Mouse (Mus musculus) gastrocnemius, adult 2 months (tissue): ENCODE measurements at regions not wholly inside any gene's neighbourhood (a gene's known extent, or its start where the extent isn't known, plus 50 kb on each side); places are given as distances from the start of the nearest gene placed in this dataset.

ENCODE experiments used
- DNase-seq: peaks from one replicate; pipeline ENCODE4 v3.0.0; 2022
- H3K27ac ChIP-seq: fragments of 200-600 bp; 2 replicates; pipeline ENCODE4 v1.8.1; 2022; ENCODE audit warnings: mild to moderate bottlenecking
- H3K4me3 ChIP-seq: fragments of 200-600 bp; 2 replicates; pipeline ENCODE4 v1.8.1; 2022; ENCODE audit warnings: mild to moderate bottlenecking, moderate library complexity
- CTCF ChIP-seq: fragments of 200-600 bp; IDR thresholded peaks from 2 replicates; pipeline ENCODE4 v1.8.1; 2022; ENCODE audit warnings: antibody characterized with exemption, mild to moderate bottlenecking, moderate library complexity
- intact Hi-C: fragments of 180-260 bp; cut with DNase I; formaldehyde crosslinking; loops from one replicate; pipeline ENCODE4 v1.15.1; 2025

DNA sequence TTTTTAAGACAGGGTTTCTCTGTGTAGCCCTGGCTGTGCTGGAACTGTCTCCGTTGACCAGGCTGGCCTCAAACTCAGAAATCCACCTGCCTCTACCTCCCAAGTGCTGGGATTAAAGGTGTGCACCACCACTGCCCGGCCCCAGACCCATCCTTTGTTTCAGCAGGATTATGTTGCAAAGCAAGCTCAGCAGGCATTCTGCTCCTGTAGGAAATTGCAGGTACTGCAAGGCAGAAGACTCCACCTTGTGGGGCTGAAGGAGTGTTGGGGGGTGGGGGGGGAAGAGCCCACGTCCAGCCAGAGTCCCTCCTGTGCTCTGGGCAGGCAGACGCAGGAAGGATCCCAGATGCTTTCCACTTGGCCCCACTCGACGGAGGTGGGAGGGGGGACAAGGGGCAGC is 52.2 kb upstream of the Epcam start:
- intact Hi-C loops = no loop called here
- TF ChIP-seq CTCF = no peak
- DNase-seq = no peak
- Histone ChIP-seq H3K4me3 (no peak overlapping the region), H3K27ac (no peak overlapping the region)

DNA sequence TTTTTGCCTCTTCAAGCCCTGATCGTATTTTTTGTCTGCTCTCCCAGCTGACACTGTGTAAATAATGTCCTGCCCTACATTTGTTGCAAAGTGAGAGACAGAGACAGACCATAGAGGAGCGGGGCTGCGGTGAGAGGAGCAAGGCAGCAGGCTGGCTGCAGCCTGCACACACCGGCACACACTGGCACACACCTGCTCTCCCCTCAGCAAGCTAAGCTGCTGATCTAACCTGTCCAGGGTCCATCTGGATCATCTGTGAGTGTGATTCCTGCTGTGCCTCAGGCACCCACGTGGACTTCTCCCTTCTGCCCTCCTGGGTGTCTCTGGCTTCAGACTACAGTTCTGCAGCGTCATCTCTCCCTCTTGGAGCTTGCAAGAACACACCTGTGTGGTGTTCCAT is 50.4 kb upstream of the Epcam start:
- no peak overlapping the region for H3K27ac ChIP-seq
- intact Hi-C loops = no loop called here
- DNase-seq = no peak
- no peak for TF ChIP-seq CTCF
- H3K4me3 ChIP-seq = no peak overlapping the region
